Mouse (Mus musculus) midbrain, embryonic 16.5 days (tissue): ENCODE results near the gene Syngr1. TPM values are rescaled to one million over a fixed set of nuclear protein-coding genes. Genes with fewer than 3 reads are reported as not detected.
A peak's percentile ranks its signal among the peaks of the same experiment; 100 is the strongest.

Source experiments
- ATAC-seq: fragments of 200-750 bp; cut with Nextera tagmentation; 2 replicates; pipeline ENCODE4 v1.8.0; 2017; ENCODE audit warnings: moderate TSS enrichment
- H3K27ac ChIP-seq: fragments of 300-500 bp; sonication (generic); 2 replicates; pipeline ENCODE4 v1.5.1; 2014; ENCODE audit warnings: mild to moderate bottlenecking, low read length, mixed read lengths
- H3K27me3 ChIP-seq: fragments of 300-500 bp; sonication (generic); 2 replicates; pipeline ENCODE4 v1.6.1; 2014; ENCODE audit warnings: low read depth, low read length, mixed read lengths; ENCODE audit not compliant: control insufficient read depth, insufficient read depth
- H3K36me3 ChIP-seq: fragments of 300-500 bp; sonication (generic); 2 replicates; pipeline ENCODE4 v1.6.1; 2014; ENCODE audit warnings: mild to moderate bottlenecking, low read length, moderate library complexity, mixed read lengths; ENCODE audit not compliant: control insufficient read depth, insufficient read depth
- H3K4me1 ChIP-seq: fragments of 300-500 bp; sonication (generic); 2 replicates; pipeline ENCODE4 v1.6.1; 2014; ENCODE audit warnings: mild to moderate bottlenecking, low read length, mixed read lengths; ENCODE audit not compliant: control insufficient read depth, insufficient read depth
- H3K4me2 ChIP-seq: fragments of 300-500 bp; sonication (generic); 2 replicates; pipeline ENCODE4 v1.6.1; 2014; ENCODE audit warnings: mild to moderate bottlenecking, low read length, mixed read lengths
- H3K4me3 ChIP-seq: fragments of 300-500 bp; sonication (generic); 2 replicates; pipeline ENCODE4 v1.5.1; 2014; ENCODE audit warnings: low read depth, mild to moderate bottlenecking, low read length, moderate library complexity, mixed read lengths
- H3K9ac ChIP-seq: fragments of 300-500 bp; sonication (generic); 2 replicates; pipeline ENCODE4 v1.6.1; 2014; ENCODE audit warnings: low read depth, low read length, mixed read lengths
- H3K9me3 ChIP-seq: fragments of 300-500 bp; sonication (generic); replicated peaks from 2 replicates; pipeline ENCODE4 v1.6.1; 2014; ENCODE audit warnings: mild to moderate bottlenecking, low read length, mixed read lengths; ENCODE audit not compliant: control insufficient read depth, poor library complexity, severe bottlenecking
- WGBS: fragments of 180-500 bp; shearing (Covaris S2); extraction: QIAGEN DNeasy Blood & Tissue Kit; methylation state at CpG from one replicate; pipeline ENCODE4 v1.1.7; 2014; 5-methylcytosine and 5-hydroxymethylcytosine counted together
- polyA plus RNA-seq: library from polyadenylated mRNA; unstranded; fragments of >200 nt; fragmentation: Nextera tagmentation; extraction: Ambion mirVana; gene quantifications from 2 replicates; pipeline ENCODE4 v1.2.1, GENCODE M21; 2015

The Syngr1 gene
- 66.2 and 83.9 TPM in 2 replicates for polyA plus RNA-seq

GRCm38 (mm10) chr15:80091121-80091955 is at the start of gene Syngr1, which contains the start of gene Rpl3:
Gene Syngr1, plus strand, starts transcription at chr15:80091334.
Gene Rpl3, minus strand, starts transcription at chr15:80091868.
- H3K27ac ChIP-seq: peak within 1 kb of the TSS; percentile 74
- peak within 1 kb of the TSS; percentile 88 for H3K4me3 ChIP-seq
- H3K27me3 ChIP-seq: no peaks in the 10 kb centered on the region; the same call in 1 of the 2 replicates
- peak within 1 kb of the TSS; percentile 96 for H3K9ac ChIP-seq
- under 1% methylated on average over 83 of the region's 86 CpGs for WGBS
- peak within 1 kb of the TSS; percentile 97 for H3K4me2 ChIP-seq
- peak; percentile 75 for ATAC-seq
- H3K36me3 ChIP-seq: no peaks in the 10 kb centered on the region
- peaks cover 14% of the 10 kb centered on the region for H3K4me1 ChIP-seq
- no peaks in the 10 kb centered on the region for H3K9me3 ChIP-seq

DNA sequence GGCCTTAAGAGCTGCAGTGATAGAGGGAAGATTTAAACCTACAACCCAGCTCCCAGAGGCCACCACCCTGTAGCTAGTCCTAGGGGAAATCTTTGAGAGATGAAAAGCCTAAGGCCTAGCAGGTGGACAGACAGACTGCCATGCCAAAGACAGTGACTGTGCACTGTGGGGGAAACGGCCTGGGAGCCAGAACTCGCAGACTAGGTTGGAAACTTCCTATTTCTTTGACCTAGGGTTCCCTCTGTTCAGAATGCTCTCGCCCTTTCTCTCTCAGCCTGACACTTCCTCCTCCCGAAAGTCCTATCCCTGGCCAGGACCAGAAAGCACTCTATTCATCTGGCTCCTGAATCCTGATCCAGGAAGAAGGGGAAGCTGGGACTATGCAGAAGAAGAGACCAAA is 49.0 kb upstream of the Syngr1 start:
- ATAC-seq: no peak
- WGBS: 77% methylated on average over 4 of the region's 4 CpGs
- no peak overlapping the region for H3K4me3 ChIP-seq

GRCm38 (mm10) chr15:80044249-80044648 is 46.9 kb upstream of the Syngr1 start:
- no peak for ATAC-seq
- H3K9ac ChIP-seq: no peak overlapping the region
- H3K27me3 ChIP-seq: no peaks in the 10 kb centered on the region
- no peak overlapping the region for H3K4me2 ChIP-seq
- no peaks in the 10 kb centered on the region for H3K36me3 ChIP-seq
- no peaks in the 10 kb centered on the region for H3K4me1 ChIP-seq
- H3K4me3 ChIP-seq: no peak overlapping the region
- no peaks in the 10 kb centered on the region; the same call in 1 of the 2 replicates for H3K9me3 ChIP-seq
- WGBS: 94% methylated on average over 10 of the region's 10 CpGs
- H3K27ac ChIP-seq: no peak overlapping the region

More for the DNA sequence above, 49.0 kb upstream of the Syngr1 start:
- Histone ChIP-seq H3K9ac (no peak overlapping the region), H3K4me1 (no peaks in the 10 kb centered on the region), H3K4me2 (no peak overlapping the region), H3K9me3 (no peaks in the 10 kb centered on the region; the same call in 1 of the 2 replicates), H3K27me3 (no peaks in the 10 kb centered on the region), H3K27ac (no peak overlapping the region), H3K36me3 (no peaks in the 10 kb centered on the region)

DNA sequence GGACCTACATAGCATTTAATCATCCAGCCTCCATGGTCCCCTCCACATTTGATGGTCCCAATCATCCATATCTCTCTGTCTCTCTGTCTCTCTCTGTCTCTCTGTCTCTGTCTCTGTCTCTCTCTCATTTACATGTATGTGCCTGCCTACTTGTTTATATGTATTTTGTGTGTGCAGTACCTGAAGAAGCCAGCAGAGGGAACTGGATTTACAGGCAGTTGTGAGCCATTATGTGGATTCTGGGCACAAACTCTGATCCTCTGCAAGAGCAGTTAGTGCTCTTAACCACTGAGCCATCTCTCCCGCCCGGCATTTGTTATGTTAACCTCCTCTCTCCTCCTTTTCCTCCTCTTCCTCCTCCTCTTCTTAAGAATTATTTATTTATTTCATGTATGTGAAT is 45.4 kb upstream of the Syngr1 start:
- no peak overlapping the region for H3K9ac ChIP-seq
- H3K27ac ChIP-seq: no peak overlapping the region
- H3K4me1 ChIP-seq: no peaks in the 10 kb centered on the region
- 96% methylated on average over 2 of the region's 2 CpGs for WGBS
- no peak overlapping the region for H3K4me3 ChIP-seq
- H3K36me3 ChIP-seq: no peaks in the 10 kb centered on the region
- H3K27me3 ChIP-seq: no peaks in the 10 kb centered on the region
- H3K4me2 ChIP-seq: no peak overlapping the region
- no peak for ATAC-seq
- H3K9me3 ChIP-seq: no peaks in the 10 kb centered on the region; the same call in 1 of the 2 replicates

GRCm38 (mm10) chr15:80047242-80047641 is 43.9 kb upstream of the Syngr1 start:
- ATAC-seq: no peak
- no peak overlapping the region for H3K4me2 ChIP-seq
- no peaks in the 10 kb centered on the region for H3K36me3 ChIP-seq
- no peaks in the 10 kb centered on the region; the same call in 1 of the 2 replicates for H3K9me3 ChIP-seq
- no peaks in the 10 kb centered on the region for H3K27me3 ChIP-seq
- no peak overlapping the region for H3K27ac ChIP-seq
- H3K4me1 ChIP-seq: no peaks in the 10 kb centered on the region
- no peak overlapping the region for H3K4me3 ChIP-seq
- WGBS: 73% methylated on average over 2 of the region's 2 CpGs
- no peak overlapping the region for H3K9ac ChIP-seq

GRCm38 (mm10) chr15:80047973-80048372 is 43.2 kb upstream of the Syngr1 start:
- H3K4me3 ChIP-seq: no peak overlapping the region
- H3K9me3 ChIP-seq: no peaks in the 10 kb centered on the region; the same call in 1 of the 2 replicates
- H3K4me1 ChIP-seq: no peaks in the 10 kb centered on the region
- no peak overlapping the region for H3K4me2 ChIP-seq
- no peak for ATAC-seq
- no peaks in the 10 kb centered on the region for H3K36me3 ChIP-seq
- 62% methylated on average over 5 of the region's 5 CpGs for WGBS
- no peak overlapping the region for H3K9ac ChIP-seq
- no peaks in the 10 kb centered on the region for H3K27me3 ChIP-seq
- no peak overlapping the region for H3K27ac ChIP-seq

DNA sequence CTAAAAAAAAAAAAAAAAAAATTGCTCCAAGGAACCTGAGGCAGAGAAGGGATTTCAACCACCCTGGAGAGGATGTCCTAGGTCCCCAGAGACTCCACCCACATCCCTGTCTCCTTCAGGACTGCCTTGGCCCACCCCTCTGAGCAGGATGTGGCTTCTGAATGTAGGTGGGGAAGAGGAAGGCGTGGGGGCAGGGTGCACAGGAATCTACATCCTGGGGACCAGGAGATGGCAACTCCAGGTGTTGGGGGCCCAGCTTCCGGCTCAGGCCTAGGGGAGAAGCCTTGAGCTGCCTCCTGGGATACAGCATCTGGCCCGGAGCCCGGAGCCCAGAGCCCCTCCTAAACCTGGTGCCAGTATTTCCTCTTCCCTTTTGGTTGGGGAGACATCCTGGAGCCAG is 41.0 kb upstream of the Syngr1 start:
- 82% methylated on average over 4 of the region's 4 CpGs for WGBS
- Histone ChIP-seq H3K4me3 (no peak overlapping the region), H3K27ac (no peak overlapping the region), H3K9ac (no peak overlapping the region), H3K36me3 (no peaks in the 10 kb centered on the region), H3K9me3 (no peaks in the 10 kb centered on the region; the same call in 1 of the 2 replicates), H3K27me3 (no peaks in the 10 kb centered on the region), H3K4me1 (no peaks in the 10 kb centered on the region), H3K4me2 (no peak overlapping the region)
- no peak for ATAC-seq

DNA sequence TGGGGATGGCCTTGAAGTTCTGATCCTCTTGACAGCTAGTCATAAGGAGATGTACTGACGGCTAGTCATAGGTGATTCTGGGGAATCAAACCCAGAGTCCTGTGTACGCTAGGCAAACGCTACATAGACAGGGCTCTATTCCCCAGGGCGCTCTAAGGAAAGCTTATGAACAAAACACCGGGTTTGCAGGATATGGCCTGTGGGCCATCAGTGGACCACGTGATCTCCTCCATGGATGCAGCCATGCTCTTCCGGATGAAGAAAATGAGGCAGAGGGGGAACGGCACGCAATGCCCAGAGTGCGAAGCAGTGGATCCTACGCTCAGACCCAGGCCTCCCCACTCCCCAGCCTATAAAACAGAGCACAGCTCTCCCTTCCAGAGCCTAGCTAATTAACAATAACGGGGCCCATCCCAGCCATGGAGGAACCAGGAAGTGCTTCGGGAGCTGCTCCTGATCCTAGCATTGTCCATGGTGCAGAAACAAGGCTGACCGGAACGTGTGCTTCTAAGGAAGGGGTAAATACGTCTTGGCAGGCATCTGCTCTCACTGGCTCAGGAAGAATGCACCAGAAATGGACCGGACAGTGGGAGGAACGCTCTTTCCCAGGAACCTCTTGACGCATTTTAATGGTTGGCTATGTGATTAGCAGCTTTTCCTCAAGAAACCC is 39.9 kb upstream of the Syngr1 start:
- 77% methylated on average over 19 of the region's 19 CpGs for WGBS

GRCm38 (mm10) chr15:80051782-80052181 is 39.4 kb upstream of the Syngr1 start:
- no peaks in the 10 kb centered on the region for H3K9me3 ChIP-seq
- H3K27me3 ChIP-seq: no peaks in the 10 kb centered on the region
- peaks cover 6% of the 10 kb centered on the region; the same call in 1 of the 2 replicates for H3K4me1 ChIP-seq
- no peak overlapping the region for H3K27ac ChIP-seq
- H3K36me3 ChIP-seq: no peaks in the 10 kb centered on the region
- H3K4me2 ChIP-seq: no peak overlapping the region
- no peak overlapping the region for H3K9ac ChIP-seq
- ATAC-seq: no peak
- 83% methylated on average over 9 of the region's 9 CpGs for WGBS
- H3K4me3 ChIP-seq: no peak overlapping the region

More for the DNA sequence above, 39.9 kb upstream of the Syngr1 start:
- ATAC-seq: no peak
- Histone ChIP-seq H3K9me3 (no peaks in the 10 kb centered on the region), H3K4me2 (no peak overlapping the region), H3K36me3 (no peaks in the 10 kb centered on the region), H3K4me3 (no peak overlapping the region), H3K27me3 (no peaks in the 10 kb centered on the region), H3K9ac (no peak overlapping the region), H3K27ac (no peak overlapping the region), H3K4me1 (peaks cover 6% of the 10 kb centered on the region; the same call in 1 of the 2 replicates)
